Mouse (Mus musculus): ENCODE measurements at regions not wholly inside any gene's neighbourhood (a gene's known extent, or its start where the extent isn't known, plus 50 kb on each side); places are given as distances from the start of the nearest gene placed in this dataset.
"Not testable (repeated sequence)": the region's sequence is repeated elsewhere in the genome, so short reads cannot be mapped to it uniquely, and the experiment has no call there.

DNA sequence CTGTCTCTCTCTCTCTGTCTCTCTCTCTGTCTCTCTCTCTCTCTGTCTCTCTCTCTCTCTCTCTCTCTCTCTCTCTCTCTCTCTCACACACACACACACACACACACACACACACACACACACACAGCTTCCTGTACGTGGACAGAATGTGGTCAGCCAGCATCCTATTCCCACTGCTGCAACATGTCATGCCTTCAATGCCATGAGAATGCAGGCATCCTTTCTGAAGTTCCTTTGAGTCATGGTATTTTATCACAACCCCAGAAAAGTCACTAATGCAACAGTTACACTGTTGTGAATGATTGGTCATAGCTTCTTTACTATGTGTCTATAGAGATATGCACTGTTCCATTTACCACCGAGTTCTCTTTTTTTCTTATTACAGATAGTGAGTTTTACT, 365.8 kb upstream of the Id2 start:
- not testable (repeated sequence) for H3K9me3 ChIP-seq; H3K4me1 ChIP-seq; H3K36me3 ChIP-seq; ATAC-seq (replicated peaks); H3K27me3 ChIP-seq; H3K27ac ChIP-seq (replicated peaks); H3K4me2 ChIP-seq (replicated peaks); H3K4me3 ChIP-seq; H3K9ac ChIP-seq (replicated peaks)
- 85% methylated on average over 2 of the region's 2 CpGs for WGBS

DNA sequence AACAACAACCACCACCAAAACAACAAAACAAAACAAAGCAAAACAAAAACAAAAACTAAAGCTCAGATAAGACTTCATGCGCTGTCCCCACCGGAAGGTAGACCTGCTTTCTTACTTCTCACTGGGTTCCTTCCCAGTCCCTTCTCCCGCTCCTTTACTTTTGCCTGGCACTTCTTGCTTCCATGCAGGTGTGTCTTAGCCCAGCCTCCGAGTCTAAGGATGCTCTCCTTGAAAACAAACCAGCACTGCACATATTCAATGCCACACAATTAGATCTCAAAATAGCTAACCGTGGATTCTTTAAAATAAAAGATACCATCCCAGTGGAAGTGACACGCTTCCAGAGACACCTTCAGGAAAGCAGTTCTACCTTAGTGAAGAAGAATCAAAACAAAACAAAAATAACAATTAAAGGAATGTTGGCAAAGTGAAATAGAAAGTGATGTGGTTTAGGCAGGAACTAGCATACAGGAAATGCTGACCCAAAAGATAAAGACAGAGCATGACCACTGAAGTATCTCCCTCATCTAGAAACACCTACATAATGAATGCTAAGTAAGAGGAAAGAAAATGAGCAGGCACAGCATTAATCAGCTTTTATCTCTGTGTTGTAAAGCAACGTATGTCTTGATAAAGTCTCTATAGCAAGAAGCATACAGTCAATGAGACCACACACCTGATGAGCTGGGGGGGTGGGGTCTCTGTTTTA, 358.5 kb upstream of the Id2 start:
- 89% methylated on average over 7 of the region's 7 CpGs for WGBS
- Histone ChIP-seq H3K27ac (replicated peaks) (no peak overlapping the region), H3K4me1 (no peaks in the 10 kb centered on the region), H3K4me3 (no peak overlapping the region), H3K9me3 (no peaks in the 10 kb centered on the region), H3K4me2 (replicated peaks) (no peak overlapping the region), H3K36me3 (no peaks in the 10 kb centered on the region), H3K9ac (replicated peaks) (no peak overlapping the region), H3K27me3 (no peaks in the 10 kb centered on the region)
- no peak for ATAC-seq (replicated peaks)

DNA sequence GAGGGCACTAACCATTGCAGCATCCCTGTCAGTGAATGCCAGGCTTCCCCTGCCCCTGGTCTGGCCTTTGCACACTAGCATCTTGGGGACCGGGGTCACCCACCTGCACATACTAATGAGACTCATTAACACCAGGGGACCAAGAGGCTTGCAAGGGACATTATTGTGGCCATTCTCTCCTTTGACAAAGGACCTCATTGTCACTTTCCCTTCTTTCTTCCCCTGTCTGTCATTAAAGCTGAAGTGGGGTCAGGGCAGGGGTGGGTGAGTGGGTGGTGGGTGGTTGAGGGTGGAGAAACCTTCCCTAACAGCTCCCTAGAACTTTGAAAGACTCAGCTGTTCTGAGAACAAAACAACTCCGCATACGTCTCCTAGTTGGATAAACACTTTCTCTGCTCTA, 356.4 kb upstream of the Id2 start:
- WGBS, result 16% methylated on average over 3 of the region's 3 CpGs
- ATAC-seq (replicated peaks), result no peak
- no peaks in the 10 kb centered on the region for H3K9me3 ChIP-seq

GRCm38 (mm10) chr12:25451156-25451555, 354.2 kb upstream of the Id2 start:
- Histone ChIP-seq H3K9ac (replicated peaks) (no peak overlapping the region), H3K4me1 (no peaks in the 10 kb centered on the region), H3K4me2 (replicated peaks) (no peak overlapping the region), H3K27me3 (no peaks in the 10 kb centered on the region), H3K27ac (replicated peaks) (no peak overlapping the region), H3K36me3 (no peaks in the 10 kb centered on the region), H3K9me3 (no peaks in the 10 kb centered on the region), H3K4me3 (no peak overlapping the region)
- WGBS, result 84% methylated on average over 2 of the region's 2 CpGs
- ATAC-seq (replicated peaks), result no peak

More for the DNA sequence above, 356.4 kb upstream of the Id2 start:
- H3K27ac ChIP-seq (replicated peaks), result no peak overlapping the region
- H3K9ac ChIP-seq (replicated peaks), result no peak overlapping the region
- no peaks in the 10 kb centered on the region for H3K27me3 ChIP-seq
- H3K4me1 ChIP-seq, result no peaks in the 10 kb centered on the region
- H3K4me2 ChIP-seq (replicated peaks), result no peak overlapping the region
- no peaks in the 10 kb centered on the region for H3K36me3 ChIP-seq
- H3K4me3 ChIP-seq, result no peak overlapping the region

DNA sequence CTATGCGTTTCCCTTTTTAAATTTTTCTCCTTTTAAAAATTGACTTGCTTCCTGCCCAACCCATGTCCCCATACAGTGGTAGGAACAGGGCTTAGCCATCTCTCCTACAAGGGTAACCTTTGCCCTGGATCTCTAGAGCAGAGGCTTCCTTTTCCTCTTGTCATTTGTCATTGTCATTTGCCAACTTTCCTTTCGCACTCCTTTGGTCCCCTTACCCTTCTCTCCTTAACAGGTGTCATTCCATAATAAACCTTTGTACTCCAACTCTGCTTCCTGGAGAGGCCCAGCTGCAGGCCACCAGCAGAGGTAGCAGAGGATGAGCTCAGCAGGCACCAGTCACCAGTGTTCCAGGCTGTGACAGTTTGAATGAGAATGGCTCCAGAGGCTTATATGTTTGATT, 347.4 kb upstream of the Id2 start:
- H3K4me3 ChIP-seq, result no peak overlapping the region
- no peak overlapping the region for H3K9ac ChIP-seq (replicated peaks)
- no peaks in the 10 kb centered on the region for H3K36me3 ChIP-seq
- WGBS, result 67% methylated on average over 2 of the region's 2 CpGs
- no peaks in the 10 kb centered on the region for H3K4me1 ChIP-seq
- no peaks in the 10 kb centered on the region for H3K9me3 ChIP-seq
- no peak overlapping the region for H3K4me2 ChIP-seq (replicated peaks)
- no peak overlapping the region for H3K27ac ChIP-seq (replicated peaks)
- ATAC-seq (replicated peaks), result no peak
- H3K27me3 ChIP-seq, result no peaks in the 10 kb centered on the region

DNA sequence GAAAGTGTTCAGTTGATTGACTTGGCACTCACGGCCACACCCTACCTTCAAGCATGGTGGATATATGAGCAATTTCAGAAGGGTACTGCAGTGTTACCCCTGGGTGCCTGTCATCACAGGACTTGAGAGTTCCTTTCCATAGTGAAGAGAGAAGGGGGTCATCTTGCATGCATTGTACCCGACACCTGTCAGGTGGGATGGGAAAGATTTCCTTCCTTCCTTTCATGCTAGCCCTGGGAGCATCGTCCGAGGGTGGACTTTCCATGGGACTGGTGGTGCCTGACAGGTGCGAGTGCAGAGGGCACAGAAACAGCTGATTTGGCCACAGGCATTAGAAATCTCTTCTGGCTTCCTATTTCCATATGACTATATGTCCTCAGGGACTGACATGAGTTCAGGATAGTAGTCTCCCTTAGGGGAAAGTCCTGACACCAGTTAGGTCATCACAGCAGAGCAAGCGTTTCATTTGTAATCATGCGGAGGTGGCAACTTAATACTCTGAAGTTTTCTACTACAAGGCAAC, 342.1 kb upstream of the Id2 start:
- Histone ChIP-seq H3K36me3 (no peaks in the 10 kb centered on the region), H3K27me3 (no peaks in the 10 kb centered on the region), H3K4me2 (replicated peaks) (no peak overlapping the region), H3K9me3 (no peaks in the 10 kb centered on the region), H3K4me3 (no peak overlapping the region), H3K4me1 (peaks cover 3% of the 10 kb centered on the region; the same call in 1 of the 2 replicates), H3K9ac (replicated peaks) (no peak overlapping the region), H3K27ac (replicated peaks) (no peak overlapping the region)
- 92% methylated on average over 7 of the region's 7 CpGs for WGBS
- no peak for ATAC-seq (replicated peaks)

DNA sequence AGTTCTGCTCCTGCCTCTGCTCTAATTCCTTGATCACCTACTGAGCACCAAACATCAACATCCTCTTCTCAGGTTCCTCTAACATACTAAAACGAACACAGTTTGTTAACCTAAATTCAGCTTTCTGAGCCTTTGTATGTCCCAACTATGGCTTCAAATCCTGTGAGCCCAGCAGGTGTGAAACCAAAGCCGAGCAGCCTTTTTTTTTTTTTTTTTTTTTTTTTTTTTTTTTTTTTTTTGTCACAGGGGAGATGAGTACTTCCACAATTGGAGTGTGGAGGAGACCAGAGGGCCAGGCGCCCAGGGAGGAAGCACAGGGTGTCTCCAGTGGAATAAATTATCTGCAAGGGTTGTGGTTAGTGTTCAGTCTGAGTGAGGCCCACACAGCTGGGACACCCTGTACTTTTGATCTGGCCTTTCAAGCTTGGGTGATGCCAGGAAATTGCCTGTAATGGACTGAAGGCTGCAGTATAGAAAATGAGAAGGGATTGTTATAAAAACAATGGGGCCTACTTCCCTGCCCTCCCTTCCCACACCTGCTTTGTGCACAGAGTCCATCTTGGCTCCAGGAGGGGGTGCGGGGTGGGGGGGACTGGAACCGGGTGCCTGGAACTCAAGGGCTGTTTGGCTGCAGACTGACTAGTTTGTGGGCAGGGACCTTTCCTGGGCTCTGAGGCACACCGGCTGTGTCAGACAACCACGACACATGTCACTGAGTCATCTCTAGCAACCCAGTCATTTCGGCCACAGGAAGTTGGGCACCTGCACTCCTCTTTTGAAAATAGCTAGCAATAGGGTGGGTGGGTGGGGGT, 341.5 kb upstream of the Id2 start:
- no peak for ATAC-seq (replicated peaks)
- H3K4me3 ChIP-seq, result no peak overlapping the region
- H3K4me1 ChIP-seq, result peaks cover 3% of the 10 kb centered on the region; the same call in 1 of the 2 replicates
- H3K4me2 ChIP-seq (replicated peaks), result no peak overlapping the region
- no peak overlapping the region for H3K27ac ChIP-seq (replicated peaks)
- H3K9ac ChIP-seq (replicated peaks), result no peak overlapping the region
- no peaks in the 10 kb centered on the region for H3K36me3 ChIP-seq
- no peaks in the 10 kb centered on the region for H3K27me3 ChIP-seq
- WGBS, result 58% methylated on average over 8 of the region's 8 CpGs
- H3K9me3 ChIP-seq, result no peaks in the 10 kb centered on the region

DNA sequence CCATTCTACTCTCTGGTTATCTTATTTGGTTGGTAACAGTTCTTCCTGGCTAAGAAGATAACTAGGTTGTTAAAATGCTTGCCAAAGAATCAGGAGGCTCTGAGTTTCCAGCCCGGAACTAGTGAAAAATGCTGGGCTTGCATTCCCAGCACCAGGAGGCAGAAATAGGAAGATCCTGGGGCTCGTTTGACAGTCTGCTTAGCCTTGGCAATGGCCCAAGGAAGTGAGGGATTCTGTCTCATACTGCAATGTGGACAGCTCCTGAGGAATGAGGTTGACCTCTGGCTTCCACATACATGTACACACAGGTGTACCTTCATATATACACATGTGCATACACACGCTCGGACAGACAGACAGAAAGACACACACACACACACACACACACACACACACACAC, 340.6 kb upstream of the Id2 start:
- 61% methylated on average over 4 of the region's 4 CpGs for WGBS
- Histone ChIP-seq H3K27ac (replicated peaks) (no peak overlapping the region), H3K9me3 (no peaks in the 10 kb centered on the region), H3K9ac (replicated peaks) (no peak overlapping the region), H3K27me3 (no peaks in the 10 kb centered on the region), H3K4me3 (no peak overlapping the region), H3K4me1 (peaks cover 3% of the 10 kb centered on the region; the same call in 1 of the 2 replicates), H3K4me2 (replicated peaks) (no peak overlapping the region), H3K36me3 (no peaks in the 10 kb centered on the region)
- no peak for ATAC-seq (replicated peaks)

DNA sequence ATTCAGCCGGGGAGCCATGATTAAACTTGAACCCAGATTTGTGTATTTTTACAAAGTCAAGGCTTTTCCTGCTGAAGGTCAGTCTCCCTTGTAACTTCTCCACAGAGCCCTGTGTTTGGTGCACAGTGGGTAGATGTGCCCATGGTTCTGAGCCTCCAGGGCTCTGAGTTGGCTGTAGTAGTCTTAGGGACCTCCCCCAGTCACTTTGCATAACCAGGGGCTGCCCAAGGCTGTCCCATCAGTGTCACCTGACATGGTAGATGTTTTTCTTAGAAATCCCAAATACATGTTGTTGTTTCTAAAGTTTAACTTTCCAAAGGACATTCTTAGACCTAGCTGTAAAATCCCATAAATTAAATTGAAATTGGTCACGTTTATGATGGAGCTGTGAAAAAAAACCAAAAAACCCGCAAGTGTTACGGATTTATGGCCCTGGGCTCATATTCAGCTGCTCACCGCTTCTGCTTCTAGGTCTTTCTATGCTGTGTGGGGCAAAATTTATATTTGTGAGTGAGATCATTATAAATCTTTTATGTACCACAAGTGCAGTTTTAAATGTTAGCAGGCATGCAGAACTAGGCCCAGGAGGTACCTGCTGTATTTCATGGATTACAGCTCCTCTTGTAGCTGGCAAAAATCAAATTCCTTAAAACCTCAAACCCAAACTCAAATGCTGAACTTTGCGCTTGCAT, 339.4 kb upstream of the Id2 start:
- H3K27ac ChIP-seq (replicated peaks), result no peak overlapping the region
- H3K4me1 ChIP-seq, result peaks cover 3% of the 10 kb centered on the region; the same call in 1 of the 2 replicates
- H3K4me3 ChIP-seq, result no peak overlapping the region
- no peaks in the 10 kb centered on the region for H3K9me3 ChIP-seq
- H3K9ac ChIP-seq (replicated peaks), result no peak overlapping the region
- no peak overlapping the region for H3K4me2 ChIP-seq (replicated peaks)
- 93% methylated on average over 6 of the region's 6 CpGs for WGBS
- no peak for ATAC-seq (replicated peaks)
- no peaks in the 10 kb centered on the region for H3K36me3 ChIP-seq
- H3K27me3 ChIP-seq, result no peaks in the 10 kb centered on the region

- H3K36me3 ChIP-seq, result no peaks in the 10 kb centered on the region
- over 99% methylated on average over 6 of the region's 6 CpGs for WGBS
- no peak overlapping the region for H3K4me2 ChIP-seq (replicated peaks)
- H3K27ac ChIP-seq (replicated peaks), result no peak overlapping the region
- H3K9me3 ChIP-seq, result no peaks in the 10 kb centered on the region
- H3K4me3 ChIP-seq, result no peak overlapping the region
- H3K9ac ChIP-seq (replicated peaks), result no peak overlapping the region
- H3K27me3 ChIP-seq, result no peaks in the 10 kb centered on the region
- no peaks in the 10 kb centered on the region for H3K4me1 ChIP-seq
- no peak for ATAC-seq (replicated peaks)
Measured at GRCm38 (mm10) chr12:25432796-25433195, 335.9 kb upstream of the Id2 start.

DNA sequence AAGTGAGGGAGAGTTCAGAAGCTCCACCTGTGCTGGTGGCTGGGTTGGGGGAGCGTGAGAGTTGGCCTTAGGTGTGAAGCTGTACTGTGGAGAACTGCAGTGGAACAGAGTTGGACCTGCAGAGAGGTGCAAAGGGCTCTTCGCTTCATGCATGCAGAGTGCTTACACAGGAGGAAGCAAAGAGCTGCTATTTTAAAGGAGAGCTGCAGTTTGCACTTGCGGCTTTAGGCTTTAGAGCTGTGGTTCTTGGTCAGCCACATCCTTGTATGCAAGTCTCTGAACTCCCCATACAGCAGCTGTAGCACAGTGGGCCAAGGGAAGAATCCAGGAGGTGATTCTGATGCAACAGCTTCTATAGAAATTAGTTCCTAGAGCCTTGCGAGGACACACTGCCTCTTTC, 334.0 kb upstream of the Id2 start:
- no peak overlapping the region for H3K4me3 ChIP-seq
- H3K9ac ChIP-seq (replicated peaks), result no peak overlapping the region

More for the DNA sequence above, 334.0 kb upstream of the Id2 start:
- ATAC-seq (replicated peaks), result no peak
- WGBS, result 94% methylated on average over 4 of the region's 4 CpGs
- no peaks in the 10 kb centered on the region for H3K4me1 ChIP-seq
- no peak overlapping the region for H3K27ac ChIP-seq (replicated peaks)
- no peaks in the 10 kb centered on the region for H3K27me3 ChIP-seq
- no peaks in the 10 kb centered on the region for H3K36me3 ChIP-seq
- H3K4me2 ChIP-seq (replicated peaks), result no peak overlapping the region
- no peaks in the 10 kb centered on the region for H3K9me3 ChIP-seq

Data from forebrain, embryonic 15.5 days (tissue).